Mouse (Mus musculus): ENCODE data around the gene Atmin.

- no peak for TF ChIP-seq POLR2A (IDR thresholded peaks at IDR 0.05; ENCODE audit: low read depth, low read length)
- no peak for TF ChIP-seq CTCF (IDR thresholded peaks at IDR 0.05; ENCODE audit: borderline replicate concordance, insufficient read depth, low read length)
These were observed 46.6 kb downstream of the Atmin start for GRCm38 (mm10) chr8:116989842-116990241.

Data from embryonic fibroblast, embryonic 13.5 days (primary cell).